Mouse (Mus musculus) monocyte, adult 59 days (primary cell): ENCODE measurements around the gene Lrp1. TPM values are rescaled to one million over a fixed set of nuclear protein-coding genes. Genes with fewer than 3 reads are reported as not detected.

ENCODE experiments used
- total RNA-seq, 2 experiments: library from RNA; stranded (reverse); gene quantifications; one replicate each; pipeline ENCODE4 v1.2.4; 2023

Gene Lrp1
- 100 to 1,000 TPM; 860 to 920 TPM for total RNA-seq

GRCm38 (mm10) chr10:127620406-127621190, at the start of gene Lrp1:
Gene Lrp1, minus strand, starts transcription at chr10:127621148.

GRCm38 (mm10) chr10:127668093-127669050, 47.4 kb upstream of the Lrp1 start, which contains the start of gene Nab2:
Gene Nab2, minus strand, starts transcription at chr10:127668568.

GRCm38 (mm10) chr10:127666501-127667268, 45.7 kb upstream of the Lrp1 start, which contains the start of gene Nemp1:
Gene Nemp1, plus strand, starts transcription at chr10:127666901.

GRCm38 (mm10) chr10:127642772-127643552, 22.0 kb upstream of the Lrp1 start, which contains the start of gene Stat6:
Gene Stat6, plus strand, starts transcription at chr10:127642986.

GRCm38 (mm10) chr10:127534036-127534928, 86.7 kb downstream of the Lrp1 start, which contains the start of gene Nxph4:
Gene Nxph4, minus strand, starts transcription at chr10:127534559.

GRCm38 (mm10) chr10:127522088-127522581, 98.8 kb downstream of the Lrp1 start, which contains the start of gene Shmt2:
Gene Shmt2, minus strand, starts transcription at chr10:127522444.

GRCm38 (mm10) chr10:127514764-127515163, 106.2 kb downstream of the Lrp1 start, which contains the start of gene Ndufa4l2:
Gene Ndufa4l2, plus strand, starts transcription at chr10:127514967.

GRCm38 (mm10) chr10:127500894-127501893, 119.8 kb downstream of the Lrp1 start, which contains the start of gene Stac3:
Gene Stac3, plus strand, starts transcription at chr10:127501686.

Other genes with a start within 250 kb of the Lrp1 start
- 100 to 1,000 TPM in 1 of 2 experiments, 10 to 100 TPM in 1; 98.4 to 116 TPM for gene R3hdm2, start 240.8 kb downstream of the Lrp1 start, total RNA-seq
- 1 to 10 TPM; 1.0 to 3.7 TPM for gene Stac3, start 119.5 kb downstream of the Lrp1 start, total RNA-seq
- gene Ndufa4l2, start 106.2 kb downstream of the Lrp1 start, total RNA-seq: not detected
- 10 to 100 TPM; 12.1 to 12.7 TPM for gene Shmt2, start 98.7 kb downstream of the Lrp1 start, total RNA-seq
- gene Nxph4, start 86.6 kb downstream of the Lrp1 start, total RNA-seq: not detected
- 100 to 1,000 TPM; 278 to 289 TPM for gene Stat6, start 21.8 kb upstream of the Lrp1 start, total RNA-seq
- gene Nemp1, start 45.8 kb upstream of the Lrp1 start, total RNA-seq: 1 to 10 TPM; 6.8 to 6.9 TPM
- 10 to 100 TPM; 18.2 to 18.5 TPM for gene Nab2, start 47.4 kb upstream of the Lrp1 start, total RNA-seq
- gene Myo1a, start 84.0 kb upstream of the Lrp1 start, total RNA-seq: not detected
- not detected for gene Tac2, start 103.3 kb upstream of the Lrp1 start, total RNA-seq
- gene Zbtb39, start 118.4 kb upstream of the Lrp1 start, total RNA-seq: 10 to 100 TPM; 11.1 to 13.0 TPM
- gene Gpr182, start 130.6 kb upstream of the Lrp1 start, total RNA-seq: not detected
- gene Rdh1, start 138.6 kb upstream of the Lrp1 start, total RNA-seq: not detected
- not detected for gene Rdh16f1, start 138.6 kb upstream of the Lrp1 start, total RNA-seq
- not detected for gene Rdh9, start 155.2 kb upstream of the Lrp1 start, total RNA-seq
- not detected for gene Rdh16, start 180.0 kb upstream of the Lrp1 start, total RNA-seq
- not detected for gene Rdh19, start 228.8 kb upstream of the Lrp1 start, total RNA-seq
- not detected for gene Rdh16f2, start 245.3 kb upstream of the Lrp1 start, total RNA-seq